Mouse (Mus musculus): ENCODE data around the gene Tctex1d4.

GRCm38 (mm10) chr4:117104672-117105071 is 21.9 kb upstream of the Tctex1d4 start:
- no peak for TF ChIP-seq GATA1 (IDR thresholded peaks at IDR 0.05; ENCODE audit: borderline replicate concordance, low read length)
- TF ChIP-seq FLI1 (IDR thresholded peaks at IDR 0.05; ENCODE audit: low read length): no peak

All from megakaryocyte, embryonic 14.5 days (primary cell).